Mouse (Mus musculus): ENCODE measurements around the gene Ccdc57. TPM values are rescaled to one million over a fixed set of nuclear protein-coding genes. Genes with fewer than 3 reads are reported as not detected.

The Ccdc57 gene
- polyA plus RNA-seq, 1 experiment from 2014 or later: 4.8 TPM

DNA sequence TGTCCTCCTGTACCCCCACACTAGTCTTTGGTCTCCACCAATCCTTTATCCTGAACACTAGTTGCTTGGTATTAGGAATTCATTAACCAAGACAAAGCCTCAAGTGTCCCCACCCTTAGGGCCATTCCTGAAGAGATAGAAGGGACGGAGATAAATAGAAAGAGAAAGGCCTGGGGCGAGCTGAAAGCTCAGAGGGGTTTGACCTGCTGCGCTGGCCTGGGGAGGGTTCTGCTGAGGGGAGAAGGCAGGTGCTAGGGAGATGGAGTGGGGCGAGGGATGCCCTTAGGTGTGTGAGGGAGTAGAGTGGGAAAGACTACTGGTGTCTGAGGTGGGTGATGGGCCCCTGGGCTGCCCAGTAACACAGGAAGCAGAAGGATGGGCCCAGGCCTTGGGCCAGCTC, 78.9 kb downstream of the Ccdc57 start:
- no peak overlapping the region for H3K4me2 ChIP-seq (ENCODE audit: low read length)
- H3K9ac ChIP-seq (ENCODE audit: low read length): no peak overlapping the region
- H3K36me3 ChIP-seq (ENCODE audit: control insufficient read depth, insufficient read depth, low read length): peaks cover 11% of the 10 kb centered on the region
- ATAC-seq (ENCODE audit: insufficient number of reproducible peaks, insufficient read depth, low FRiP score, low read depth): no peak
- H3K27me3 ChIP-seq (ENCODE audit: control insufficient read depth, insufficient read depth, low read length): no peaks in the 10 kb centered on the region
- no peaks in the 10 kb centered on the region for H3K9me3 ChIP-seq (ENCODE audit: control insufficient read depth, low read length)
- 81% methylated on average over 4 of the region's 4 CpGs for WGBS
- H3K27ac ChIP-seq (replicated peaks in 1 of 2; ENCODE audit: control insufficient read depth in 1 of 2, insufficient read depth in 1 of 2, low read depth in 2 of 2, low read length in 2 of 2): no peak overlapping the region
- no peak overlapping the region for H3K4me3 ChIP-seq (ENCODE audit: control insufficient read depth in 1 of 2, insufficient read depth in 1 of 2, low read depth in 1 of 2, low read length in 2 of 2)
- peaks cover 10 to 20% of the 10 kb centered on the region in 2 experiments; a peak in 3 of 4 replicates for H3K4me1 ChIP-seq (ENCODE audit: control insufficient read depth in 2 of 2, insufficient read depth in 2 of 2, low read length in 2 of 2)

DNA sequence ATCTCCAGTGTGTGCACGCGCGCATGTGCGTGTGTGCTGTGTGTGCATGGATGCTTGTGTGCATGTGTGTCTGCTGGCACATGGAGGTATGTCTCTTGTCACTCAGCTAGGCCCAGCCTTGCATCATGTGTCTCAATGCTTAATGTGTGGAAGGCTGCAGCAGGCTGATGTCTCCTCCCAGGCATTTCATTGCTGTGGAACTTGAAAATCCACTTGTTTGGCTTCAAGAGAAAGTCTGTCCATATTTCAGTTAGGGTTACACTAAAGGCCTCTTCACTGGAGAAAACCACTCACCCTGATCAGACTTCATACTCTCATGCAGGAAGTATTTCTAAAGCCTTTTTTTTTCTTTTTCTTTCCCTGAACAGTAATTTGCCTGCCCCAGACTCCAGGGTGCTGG, 79.5 kb downstream of the Ccdc57 start:
- Histone ChIP-seq H3K4me1 (ENCODE audit: control insufficient read depth in 2 of 2, insufficient read depth in 2 of 2, low read length in 2 of 2) (peaks cover 10 to 20% of the 10 kb centered on the region in 2 experiments; a peak in 3 of 4 replicates), H3K9me3 (ENCODE audit: control insufficient read depth, low read length) (no peaks in the 10 kb centered on the region), H3K36me3 (ENCODE audit: control insufficient read depth, insufficient read depth, low read length) (peaks cover 6% of the 10 kb centered on the region), H3K9ac (ENCODE audit: low read length) (no peak overlapping the region), H3K4me3 (ENCODE audit: control insufficient read depth in 1 of 2, insufficient read depth in 1 of 2, low read depth in 1 of 2, low read length in 2 of 2) (no peak overlapping the region), H3K27me3 (ENCODE audit: control insufficient read depth, insufficient read depth, low read length) (no peaks in the 10 kb centered on the region), H3K4me2 (ENCODE audit: low read length) (no peak overlapping the region), H3K27ac (replicated peaks in 1 of 2; ENCODE audit: control insufficient read depth in 1 of 2, insufficient read depth in 1 of 2, low read depth in 2 of 2, low read length in 2 of 2) (no peak overlapping the region)
- 100% methylated on average over 4 of the region's 4 CpGs for WGBS
- no peak for ATAC-seq (ENCODE audit: insufficient number of reproducible peaks, insufficient read depth, low FRiP score, low read depth)

DNA sequence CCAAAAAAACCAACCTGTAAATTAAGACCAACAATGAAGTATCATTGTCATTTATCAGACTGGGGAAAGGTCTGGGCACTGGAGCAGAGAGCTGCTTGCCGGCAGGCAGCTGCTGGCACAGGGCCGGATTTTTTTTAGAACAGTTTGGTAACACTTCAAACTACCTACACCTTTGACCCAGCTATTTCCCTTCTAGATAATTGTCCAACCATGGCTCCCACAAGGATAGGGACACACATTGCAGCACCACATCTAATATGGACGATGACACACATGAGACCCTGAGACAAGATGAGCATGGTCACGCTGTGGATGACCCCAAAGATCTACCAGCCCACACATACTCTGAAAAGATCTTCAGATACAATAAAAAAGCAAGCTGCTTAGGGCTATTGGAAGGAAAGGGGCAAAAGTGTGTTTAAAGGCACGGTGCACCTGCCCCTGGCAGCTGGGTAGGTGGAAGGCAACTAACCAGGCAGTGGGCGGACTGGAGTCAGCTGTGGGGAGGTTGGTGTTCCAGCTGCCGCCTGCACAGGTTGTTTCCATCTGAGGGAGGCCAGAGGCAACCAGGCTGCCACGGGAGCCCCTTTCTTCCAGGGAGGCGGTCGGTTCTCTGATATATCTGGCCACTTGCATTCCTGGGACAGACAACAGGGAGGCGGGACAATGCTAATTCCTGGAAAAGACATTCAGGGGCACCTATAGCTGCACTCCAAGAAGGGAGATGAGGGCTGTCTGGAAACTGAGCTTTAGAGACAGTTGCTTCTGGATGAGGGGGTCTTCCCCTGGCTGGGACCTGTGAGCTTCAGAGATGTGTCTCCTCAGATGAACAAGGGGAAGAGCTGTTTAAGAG, 80.4 kb downstream of the Ccdc57 start:
- Histone ChIP-seq H3K9me3 (ENCODE audit: control insufficient read depth, low read length) (no peaks in the 10 kb centered on the region), H3K4me2 (ENCODE audit: low read length) (no peak overlapping the region), H3K4me3 (ENCODE audit: control insufficient read depth in 1 of 2, insufficient read depth in 1 of 2, low read depth in 1 of 2, low read length in 2 of 2) (no peak overlapping the region), H3K36me3 (ENCODE audit: control insufficient read depth, insufficient read depth, low read length) (peaks cover 1% of the 10 kb centered on the region), H3K27me3 (ENCODE audit: control insufficient read depth, insufficient read depth, low read length) (no peaks in the 10 kb centered on the region), H3K4me1 (ENCODE audit: control insufficient read depth in 2 of 2, insufficient read depth in 2 of 2, low read length in 2 of 2) (peaks cover 10 to 20% of the 10 kb centered on the region in 2 experiments; a peak in 3 of 4 replicates), H3K9ac (ENCODE audit: low read length) (0 out of 2 replicates have a peak overlapping the region, but pooled peaks have one; percentile 10), H3K27ac (replicated peaks in 1 of 2; ENCODE audit: control insufficient read depth in 1 of 2, insufficient read depth in 1 of 2, low read depth in 2 of 2, low read length in 2 of 2) (no peak overlapping the region)
- no peak for ATAC-seq (ENCODE audit: insufficient number of reproducible peaks, insufficient read depth, low FRiP score, low read depth)
- 39% methylated on average over 11 of the region's 11 CpGs for WGBS

- 83% methylated on average over 2 of the region's 2 CpGs for WGBS
- H3K9me3 ChIP-seq (ENCODE audit: control insufficient read depth, low read length): no peaks in the 10 kb centered on the region
- H3K9ac ChIP-seq (ENCODE audit: low read length): no peak overlapping the region
- H3K27me3 ChIP-seq (ENCODE audit: control insufficient read depth, insufficient read depth, low read length): no peaks in the 10 kb centered on the region
- H3K27ac ChIP-seq (replicated peaks in 1 of 2; ENCODE audit: control insufficient read depth in 1 of 2, insufficient read depth in 1 of 2, low read depth in 2 of 2, low read length in 2 of 2): no peak overlapping the region
- no peaks in the 10 kb centered on the region for H3K36me3 ChIP-seq (ENCODE audit: control insufficient read depth, insufficient read depth, low read length)
- ATAC-seq (ENCODE audit: insufficient number of reproducible peaks, insufficient read depth, low FRiP score, low read depth): no peak
- peaks cover 10 to 20% of the 10 kb centered on the region in 2 experiments; a peak in 3 of 4 replicates for H3K4me1 ChIP-seq (ENCODE audit: control insufficient read depth in 2 of 2, insufficient read depth in 2 of 2, low read length in 2 of 2)
- no peak overlapping the region for H3K4me3 ChIP-seq (ENCODE audit: control insufficient read depth in 1 of 2, insufficient read depth in 1 of 2, low read depth in 1 of 2, low read length in 2 of 2)
- no peak overlapping the region for H3K4me2 ChIP-seq (ENCODE audit: low read length)
Observed at GRCm38 (mm10) chr11:120851582-120851981, 81.1 kb downstream of the Ccdc57 start.

DNA sequence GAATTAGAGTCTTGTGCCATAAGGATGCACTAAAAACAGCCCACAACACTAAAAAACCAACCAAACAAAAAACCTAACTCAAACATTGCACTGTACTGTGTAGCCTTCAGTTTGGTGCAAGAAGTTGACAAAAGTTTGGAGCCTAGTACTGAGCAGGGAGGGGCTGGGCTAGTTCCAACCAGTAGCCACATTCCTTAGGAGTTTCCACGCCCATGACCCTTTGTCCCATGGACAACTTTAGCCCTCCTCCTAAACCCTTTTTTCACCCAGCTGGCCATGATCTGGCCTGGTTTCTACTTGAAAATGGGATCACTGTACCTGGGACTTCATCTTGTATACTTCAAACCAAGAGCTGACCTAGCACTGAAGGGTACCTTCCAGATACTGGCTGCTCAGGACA, 81.5 kb downstream of the Ccdc57 start:
- no peak overlapping the region for H3K9ac ChIP-seq (ENCODE audit: low read length)
- peaks cover 10 to 20% of the 10 kb centered on the region in 2 experiments; a peak in 3 of 4 replicates for H3K4me1 ChIP-seq (ENCODE audit: control insufficient read depth in 2 of 2, insufficient read depth in 2 of 2, low read length in 2 of 2)
- no peak overlapping the region for H3K27ac ChIP-seq (replicated peaks in 1 of 2; ENCODE audit: control insufficient read depth in 1 of 2, insufficient read depth in 1 of 2, low read depth in 2 of 2, low read length in 2 of 2)
- no peaks in the 10 kb centered on the region for H3K27me3 ChIP-seq (ENCODE audit: control insufficient read depth, insufficient read depth, low read length)
- no peak overlapping the region for H3K4me2 ChIP-seq (ENCODE audit: low read length)
- WGBS: 59% methylated on average over 1 of the region's 1 CpGs
- H3K9me3 ChIP-seq (ENCODE audit: control insufficient read depth, low read length): no peaks in the 10 kb centered on the region
- H3K36me3 ChIP-seq (ENCODE audit: control insufficient read depth, insufficient read depth, low read length): no peaks in the 10 kb centered on the region
- no peak for ATAC-seq (ENCODE audit: insufficient number of reproducible peaks, insufficient read depth, low FRiP score, low read depth)
- H3K4me3 ChIP-seq (ENCODE audit: control insufficient read depth in 1 of 2, insufficient read depth in 1 of 2, low read depth in 1 of 2, low read length in 2 of 2): no peak overlapping the region

GRCm38 (mm10) chr11:120850331-120851030, 82.2 kb downstream of the Ccdc57 start:
- H3K27ac ChIP-seq (replicated peaks in 1 of 2; ENCODE audit: control insufficient read depth in 1 of 2, insufficient read depth in 1 of 2, low read depth in 2 of 2, low read length in 2 of 2): no peak overlapping the region
- no peaks in the 10 kb centered on the region for H3K27me3 ChIP-seq (ENCODE audit: control insufficient read depth, insufficient read depth, low read length)
- no peak overlapping the region for H3K9ac ChIP-seq (ENCODE audit: low read length)
- no peak overlapping the region for H3K4me2 ChIP-seq (ENCODE audit: low read length)
- H3K9me3 ChIP-seq (ENCODE audit: control insufficient read depth, low read length): no peaks in the 10 kb centered on the region
- 52% methylated on average over 2 of the region's 2 CpGs for WGBS
- peaks cover 10 to 20% of the 10 kb centered on the region in 2 experiments; a peak in 3 of 4 replicates for H3K4me1 ChIP-seq (ENCODE audit: control insufficient read depth in 2 of 2, insufficient read depth in 2 of 2, low read length in 2 of 2)
- no peak for ATAC-seq (ENCODE audit: insufficient number of reproducible peaks, insufficient read depth, low FRiP score, low read depth)
- no peak overlapping the region for H3K4me3 ChIP-seq (ENCODE audit: control insufficient read depth in 1 of 2, insufficient read depth in 1 of 2, low read depth in 1 of 2, low read length in 2 of 2)
- H3K36me3 ChIP-seq (ENCODE audit: control insufficient read depth, insufficient read depth, low read length): no peaks in the 10 kb centered on the region

GRCm38 (mm10) chr11:120846725-120847475, 85.8 kb downstream of the Ccdc57 start:
- ATAC-seq (ENCODE audit: insufficient number of reproducible peaks, insufficient read depth, low FRiP score, low read depth): no peak
- peaks cover 0 to 9% of the 10 kb centered on the region in 2 experiments; a peak in 2 of 4 replicates for H3K4me1 ChIP-seq (ENCODE audit: control insufficient read depth in 2 of 2, insufficient read depth in 2 of 2, low read length in 2 of 2)
- H3K36me3 ChIP-seq (ENCODE audit: control insufficient read depth, insufficient read depth, low read length): no peaks in the 10 kb centered on the region
- H3K9me3 ChIP-seq (ENCODE audit: control insufficient read depth, low read length): no peaks in the 10 kb centered on the region
- H3K27me3 ChIP-seq (ENCODE audit: control insufficient read depth, insufficient read depth, low read length): no peaks in the 10 kb centered on the region
- 80% methylated on average over 9 of the region's 9 CpGs for WGBS
- H3K4me3 ChIP-seq (ENCODE audit: control insufficient read depth in 1 of 2, insufficient read depth in 1 of 2, low read depth in 1 of 2, low read length in 2 of 2): no peak overlapping the region
- H3K27ac ChIP-seq (replicated peaks in 1 of 2; ENCODE audit: control insufficient read depth in 1 of 2, insufficient read depth in 1 of 2, low read depth in 2 of 2, low read length in 2 of 2): no peak overlapping the region
- no peak overlapping the region for H3K9ac ChIP-seq (ENCODE audit: low read length)
- H3K4me2 ChIP-seq (ENCODE audit: low read length): no peak overlapping the region
